Mouse (Mus musculus) embryonic facial prominence, embryonic 15.5 days (tissue): ENCODE measurements around the gene Angpt4. TPM values are rescaled to one million over a fixed set of nuclear protein-coding genes. Genes with fewer than 3 reads are reported as not detected.

Experiments used
- ATAC-seq: fragments of 200-750 bp; cut with Nextera tagmentation; 2 replicates; pipeline ENCODE4 v1.8.0; 2017; ENCODE audit warnings: low read depth, moderate TSS enrichment; ENCODE audit not compliant: insufficient number of reproducible peaks, low FRiP score, low TSS enrichment
- H3K27ac ChIP-seq: fragments of 300-500 bp; sonication (generic); replicated peaks from 2 replicates; pipeline ENCODE4 v1.5.1; 2015; ENCODE audit warnings: mild to moderate bottlenecking, inconsistent platforms
- H3K27me3 ChIP-seq: fragments of 300-500 bp; sonication (generic); 2 replicates; pipeline ENCODE4 v1.6.1; 2015; ENCODE audit warnings: inconsistent platforms
- H3K36me3 ChIP-seq: fragments of 300-500 bp; sonication (generic); 2 replicates; pipeline ENCODE4 v1.6.1; 2015; ENCODE audit warnings: mild to moderate bottlenecking, inconsistent platforms
- H3K4me1 ChIP-seq: fragments of 300-500 bp; sonication (generic); 2 replicates; pipeline ENCODE4 v1.6.1; 2015; ENCODE audit warnings: inconsistent platforms
- H3K4me2 ChIP-seq: fragments of 300-500 bp; sonication (generic); replicated peaks from 2 replicates; pipeline ENCODE4 v1.6.1; 2015; ENCODE audit warnings: mild to moderate bottlenecking, inconsistent platforms
- H3K4me3 ChIP-seq: fragments of 300-500 bp; sonication (generic); replicated peaks from 2 replicates; pipeline ENCODE4 v1.5.1; 2015; ENCODE audit warnings: mild to moderate bottlenecking, inconsistent platforms
- H3K9ac ChIP-seq: fragments of 300-500 bp; sonication (generic); 2 replicates; pipeline ENCODE4 v1.6.1; 2015; ENCODE audit warnings: inconsistent platforms
- H3K9me3 ChIP-seq: fragments of 300-500 bp; sonication (generic); replicated peaks from 2 replicates; pipeline ENCODE4 v1.6.1; 2016; ENCODE audit warnings: inconsistent platforms
- WGBS: fragments of 180-500 bp; shearing (Covaris S2); methylation state at CpG from one replicate; pipeline ENCODE4 v1.1.7; 2015; 5-methylcytosine and 5-hydroxymethylcytosine counted together
- polyA plus RNA-seq: library from polyadenylated mRNA; unstranded; fragments of >200 nt; fragmentation: Nextera tagmentation; extraction: Ambion mirVana; gene quantifications from 2 replicates; pipeline ENCODE4 v1.2.1, GENCODE M21; 2015

The Angpt4 gene
- polyA plus RNA-seq, result 1.4 and 2.8 TPM in 2 replicates

DNA sequence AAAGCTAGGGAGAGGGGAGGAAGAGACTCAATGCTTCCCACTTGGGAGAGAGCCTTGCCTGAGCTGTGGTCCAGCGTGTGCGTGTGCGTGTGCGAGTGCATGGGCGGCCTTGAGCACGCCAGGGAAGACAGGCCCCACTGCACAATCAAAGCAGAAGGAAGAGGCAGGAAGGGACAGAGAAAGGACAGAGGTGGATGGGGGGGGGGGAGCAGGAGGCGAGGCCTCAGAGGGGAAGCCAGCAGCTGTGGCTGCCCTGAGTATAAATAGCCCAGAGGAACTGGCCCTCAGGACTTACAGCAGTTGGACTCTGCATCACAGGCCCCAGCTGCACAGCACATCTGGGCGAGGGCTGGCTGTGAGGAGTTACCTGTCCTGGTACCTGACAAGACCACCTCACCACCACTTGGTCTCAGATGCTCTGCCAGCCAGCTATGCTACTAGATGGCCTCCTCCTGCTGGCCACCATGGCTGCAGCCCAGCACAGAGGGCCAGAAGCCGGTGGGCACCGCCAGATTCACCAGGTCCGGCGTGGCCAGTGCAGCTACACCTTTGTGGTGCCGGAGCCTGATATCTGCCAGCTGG lies at the start of gene Angpt4:
Gene Angpt4 (plus strand): TSS at position 292 of the 582 bp plus-strand sequence.
- WGBS, result 53% methylated on average over 13 of the region's 13 CpGs
- H3K36me3 ChIP-seq, result no peaks in the 10 kb centered on the region
- peak within 1 kb of the TSS; percentile 44 for H3K27ac ChIP-seq
- H3K4me3 ChIP-seq, result no peak within 1 kb of the TSS
- H3K4me1 ChIP-seq, result peaks cover 17% of the 10 kb centered on the region
- H3K4me2 ChIP-seq, result no peak within 1 kb of the TSS
- ATAC-seq, result 0 out of 2 replicates have a peak, but pooled peaks have one; percentile 35
- H3K27me3 ChIP-seq, result no peaks in the 10 kb centered on the region
- no peaks in the 10 kb centered on the region for H3K9me3 ChIP-seq
- no peak within 1 kb of the TSS for H3K9ac ChIP-seq

GRCm38 (mm10) chr2:151862257-151862810 lies 48.7 kb upstream of the Angpt4 start:
- Histone ChIP-seq H3K4me2 (no peak overlapping the region), H3K9ac (no peak overlapping the region), H3K4me1 (no peaks in the 10 kb centered on the region), H3K4me3 (no peak overlapping the region), H3K27ac (no peak overlapping the region), H3K27me3 (no peaks in the 10 kb centered on the region), H3K36me3 (no peaks in the 10 kb centered on the region), H3K9me3 (no peaks in the 10 kb centered on the region)
- no peak for ATAC-seq
- WGBS, result 47% methylated on average over 5 of the region's 5 CpGs

GRCm38 (mm10) chr2:151864941-151865340 lies 46.1 kb upstream of the Angpt4 start:
- no peaks in the 10 kb centered on the region for H3K4me1 ChIP-seq
- 86% methylated on average over 6 of the region's 6 CpGs for WGBS
- no peaks in the 10 kb centered on the region for H3K9me3 ChIP-seq
- H3K4me3 ChIP-seq, result no peak overlapping the region
- no peaks in the 10 kb centered on the region for H3K27me3 ChIP-seq
- ATAC-seq, result no peak
- no peaks in the 10 kb centered on the region for H3K36me3 ChIP-seq
- no peak overlapping the region for H3K27ac ChIP-seq
- H3K9ac ChIP-seq, result no peak overlapping the region
- no peak overlapping the region for H3K4me2 ChIP-seq

- Histone ChIP-seq H3K9me3 (no peaks in the 10 kb centered on the region), H3K9ac (no peak overlapping the region), H3K27me3 (no peaks in the 10 kb centered on the region), H3K4me3 (no peak overlapping the region), H3K27ac (no peak overlapping the region), H3K4me2 (no peak overlapping the region), H3K4me1 (no peaks in the 10 kb centered on the region), H3K36me3 (no peaks in the 10 kb centered on the region)
- WGBS, result 41% methylated on average over 4 of the region's 4 CpGs
- no peak for ATAC-seq
Observed at GRCm38 (mm10) chr2:151866487-151866886, 44.5 kb upstream of the Angpt4 start.

- 78% methylated on average over 8 of the region's 8 CpGs for whole genome bisulfite sequencing
Observed at GRCm38 (mm10) chr2:151868196-151868595, 42.8 kb upstream of the Angpt4 start.

DNA sequence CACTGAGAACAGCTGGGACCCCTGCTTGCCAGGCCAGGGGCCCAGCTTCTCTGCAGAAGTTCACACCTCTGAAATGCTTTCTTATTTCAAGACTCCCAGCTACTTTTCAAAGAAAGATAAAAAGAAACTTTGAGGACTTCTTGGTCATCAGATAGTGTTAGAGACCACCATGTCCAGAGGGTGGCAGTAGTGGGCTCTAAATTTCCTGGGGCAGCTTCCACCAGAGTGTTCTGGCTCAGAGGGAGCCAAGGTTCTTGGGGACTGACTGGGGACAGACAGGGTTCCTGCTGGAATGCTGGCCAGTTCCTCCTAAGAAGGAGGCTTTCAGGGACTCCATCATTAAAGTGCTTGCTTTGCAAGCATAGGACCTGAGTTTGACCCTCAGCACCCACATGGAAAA lies 36.5 kb upstream of the Angpt4 start:
- Histone ChIP-seq H3K27me3 (no peaks in the 10 kb centered on the region), H3K9me3 (no peaks in the 10 kb centered on the region), H3K9ac (no peak overlapping the region), H3K36me3 (no peaks in the 10 kb centered on the region), H3K4me2 (no peak overlapping the region), H3K4me1 (no peaks in the 10 kb centered on the region), H3K27ac (no peak overlapping the region), H3K4me3 (no peak overlapping the region)
- ATAC-seq, result no peak

More at GRCm38 (mm10) chr2:151868196-151868595, 42.8 kb upstream of the Angpt4 start:
- Histone ChIP-seq H3K4me3 (no peak overlapping the region), H3K4me1 (no peaks in the 10 kb centered on the region), H3K9ac (no peak overlapping the region), H3K4me2 (no peak overlapping the region), H3K9me3 (no peaks in the 10 kb centered on the region), H3K27ac (no peak overlapping the region), H3K27me3 (no peaks in the 10 kb centered on the region), H3K36me3 (no peaks in the 10 kb centered on the region)
- no peak for ATAC-seq

DNA sequence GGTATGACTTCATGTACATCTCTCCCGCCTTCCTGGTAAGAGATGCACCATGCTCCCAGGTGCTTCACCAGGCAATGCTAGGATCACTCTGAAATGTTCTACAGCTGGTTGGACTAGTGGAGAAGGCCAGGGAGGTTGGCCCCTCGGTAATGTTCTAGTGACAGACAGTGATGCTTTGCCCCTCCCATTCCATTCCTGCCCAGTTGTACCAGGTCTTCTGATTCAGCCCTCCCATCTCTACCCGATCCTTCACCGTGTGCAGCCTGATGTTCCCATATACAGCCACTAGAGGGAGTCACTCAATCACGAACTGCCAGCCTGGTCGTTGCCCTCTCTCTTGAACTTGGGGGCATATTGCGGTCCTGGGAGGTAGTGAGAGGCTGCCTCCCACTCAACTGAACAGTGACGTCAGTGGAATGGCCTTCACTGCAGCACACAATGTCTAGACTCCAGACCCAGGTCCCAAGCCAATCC lies 35.0 kb upstream of the Angpt4 start:
- Histone ChIP-seq H3K4me3 (no peak overlapping the region), H3K9me3 (no peaks in the 10 kb centered on the region), H3K4me1 (no peaks in the 10 kb centered on the region), H3K9ac (no peak overlapping the region), H3K4me2 (no peak overlapping the region), H3K36me3 (no peaks in the 10 kb centered on the region), H3K27ac (no peak overlapping the region), H3K27me3 (no peaks in the 10 kb centered on the region)
- no peak for ATAC-seq
- 13% methylated on average over 8 of the region's 8 CpGs for WGBS

GRCm38 (mm10) chr2:151878645-151879044 lies 32.4 kb upstream of the Angpt4 start:
- Histone ChIP-seq H3K4me3 (no peak overlapping the region), H3K27ac (no peak overlapping the region), H3K4me2 (no peak overlapping the region), H3K27me3 (no peaks in the 10 kb centered on the region), H3K9ac (no peak overlapping the region), H3K36me3 (no peaks in the 10 kb centered on the region), H3K4me1 (no peaks in the 10 kb centered on the region), H3K9me3 (no peaks in the 10 kb centered on the region)
- ATAC-seq, result no peak
- 58% methylated on average over 3 of the region's 3 CpGs for WGBS

DNA sequence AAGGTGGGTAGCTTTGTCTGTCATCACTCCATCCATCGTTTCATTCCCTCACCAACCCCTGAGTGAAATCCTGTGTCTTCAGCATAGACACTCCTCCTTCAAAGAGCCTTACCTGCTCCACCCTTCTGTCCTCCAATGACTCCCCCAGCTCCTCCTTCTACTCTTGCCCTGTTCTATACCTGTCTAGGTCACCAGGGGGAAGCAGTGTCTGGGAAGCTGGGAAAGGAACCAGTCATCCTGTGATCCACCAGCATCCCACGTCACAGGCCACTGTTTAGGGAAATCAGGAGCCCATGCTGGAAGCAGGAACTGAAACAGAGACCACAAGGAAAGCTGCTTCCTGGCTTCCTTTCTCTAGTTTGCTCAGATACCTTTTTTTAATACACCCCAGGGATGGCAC lies 31.2 kb upstream of the Angpt4 start:
- WGBS, result 56% methylated on average over 2 of the region's 2 CpGs
- no peaks in the 10 kb centered on the region for H3K36me3 ChIP-seq
- H3K4me2 ChIP-seq, result no peak overlapping the region
- no peaks in the 10 kb centered on the region for H3K4me1 ChIP-seq
- H3K9me3 ChIP-seq, result no peaks in the 10 kb centered on the region
- ATAC-seq, result no peak
- H3K4me3 ChIP-seq, result no peak overlapping the region
- no peaks in the 10 kb centered on the region for H3K27me3 ChIP-seq
- H3K27ac ChIP-seq, result no peak overlapping the region
- H3K9ac ChIP-seq, result no peak overlapping the region

GRCm38 (mm10) chr2:151891031-151891430 lies 20.0 kb upstream of the Angpt4 start:
- Histone ChIP-seq H3K9me3 (no peaks in the 10 kb centered on the region), H3K4me2 (no peak overlapping the region), H3K4me3 (no peak overlapping the region), H3K36me3 (no peaks in the 10 kb centered on the region), H3K4me1 (no peaks in the 10 kb centered on the region; the same call in 1 of the 2 replicates), H3K9ac (no peak overlapping the region), H3K27ac (no peak overlapping the region), H3K27me3 (no peaks in the 10 kb centered on the region)
- 43% methylated on average over 6 of the region's 6 CpGs for WGBS
- ATAC-seq, result no peak

- Histone ChIP-seq H3K4me2 (no peak overlapping the region), H3K4me3 (no peak overlapping the region), H3K4me1 (no peaks in the 10 kb centered on the region; the same call in 1 of the 2 replicates), H3K27ac (no peak overlapping the region), H3K9ac (no peak overlapping the region), H3K27me3 (no peaks in the 10 kb centered on the region), H3K36me3 (no peaks in the 10 kb centered on the region), H3K9me3 (no peaks in the 10 kb centered on the region)
- ATAC-seq, result no peak
- WGBS, result 45% methylated on average over 15 of the region's 15 CpGs
Observed at GRCm38 (mm10) chr2:151893122-151893774, 17.8 kb upstream of the Angpt4 start.
